Mouse (Mus musculus): Measurements from ENCODE around the gene Rcn2.

Rcn2 gene

GRCm38 (mm10) chr9:56092102-56092501 lies 50.5 kb downstream of the Rcn2 start:
- CTCF ChIA-PET: interaction anchor here (1.0 to 2.2 kb wide), 3 partner anchors 10 to 17 kb away, joined by 3 to 7 read pairs (median 4); no protein-coding TSS in a partner anchor

GRCm38 (mm10) chr9:56097584-56098298 lies 56.1 kb downstream of the Rcn2 start:
- CTCF ChIA-PET: interaction anchor here (0.6 kb wide), 1 partner anchor 62 kb away, joined by 5 read pairs; no protein-coding TSS in a partner anchor

- CTCF ChIA-PET: no interaction called here
Measured at GRCm38 (mm10) chr9:56100041-56100522, 58.4 kb downstream of the Rcn2 start.

GRCm38 (mm10) chr9:56101022-56101421 lies 59.4 kb downstream of the Rcn2 start:
- CTCF ChIA-PET: no interaction called here

- CTCF ChIA-PET: no interaction called here
Measured at GRCm38 (mm10) chr9:56104921-56105320, 63.3 kb downstream of the Rcn2 start.

GRCm38 (mm10) chr9:56106274-56107072 lies 64.8 kb downstream of the Rcn2 start:
- CTCF ChIA-PET: no interaction called here

GRCm38 (mm10) chr9:56107527-56107926 lies 65.9 kb downstream of the Rcn2 start:
- CTCF ChIA-PET: no interaction called here

GRCm38 (mm10) chr9:56108174-56108573 lies 66.5 kb downstream of the Rcn2 start:
- CTCF ChIA-PET: no interaction called here
